Mouse (Mus musculus) heart, adult 9 months (tissue): ENCODE results near the gene Defb22.

Experiments used
- DNase-seq, 2 experiments: peaks; one replicate each; pipeline ENCODE4 v3.0.0; 2022; ENCODE audit warnings: low spot score in 2 of 2

The Defb22 gene

DNA sequence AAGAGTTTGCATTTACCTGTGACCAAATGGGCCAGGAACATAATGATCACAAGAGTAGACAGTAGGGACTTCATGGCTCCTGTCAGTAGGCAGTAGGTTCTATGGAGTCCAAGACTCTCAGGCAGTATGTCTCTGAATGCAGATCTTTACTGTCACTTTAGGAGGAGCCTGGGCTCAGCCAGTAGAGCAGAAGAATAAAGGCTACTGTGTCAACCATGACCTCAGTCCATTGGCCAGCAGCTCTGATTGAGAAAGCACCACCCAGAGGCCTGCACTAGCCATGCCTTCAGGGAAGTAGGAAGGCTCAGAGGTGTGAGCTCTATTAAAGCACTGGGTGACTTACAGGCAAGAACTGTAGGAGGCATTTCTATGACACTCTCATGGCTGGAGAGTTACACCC lies at the start of gene Defb22:
Gene Defb22 (minus strand): TSS at position 101 of the 400 bp plus-strand sequence.
- no peak for DNase-seq

DNA sequence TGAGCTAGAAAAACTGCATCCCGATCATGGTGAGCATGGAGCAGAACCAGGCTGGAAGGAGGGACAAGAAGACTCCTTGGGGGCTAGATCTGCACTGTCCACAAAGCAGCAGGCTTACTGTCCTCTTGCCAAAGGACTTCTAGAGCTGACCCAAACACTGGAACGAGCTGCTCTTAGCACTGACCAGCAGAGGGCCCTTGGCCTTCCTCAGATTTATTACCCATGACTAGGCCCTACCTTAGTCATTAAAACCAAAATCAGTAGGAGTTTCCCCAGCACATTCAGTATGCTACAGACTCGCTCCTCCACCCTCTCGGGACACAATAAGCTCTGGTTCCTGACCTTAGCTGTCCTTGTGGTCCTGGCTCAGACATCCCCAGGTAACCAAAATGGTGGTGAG lies 28.0 kb upstream of the Defb22 start, which contains the start of gene Defb28:
Gene Defb28 (plus strand): TSS at position 275 of the 400 bp plus-strand sequence.
- DNase-seq: no peak

DNA sequence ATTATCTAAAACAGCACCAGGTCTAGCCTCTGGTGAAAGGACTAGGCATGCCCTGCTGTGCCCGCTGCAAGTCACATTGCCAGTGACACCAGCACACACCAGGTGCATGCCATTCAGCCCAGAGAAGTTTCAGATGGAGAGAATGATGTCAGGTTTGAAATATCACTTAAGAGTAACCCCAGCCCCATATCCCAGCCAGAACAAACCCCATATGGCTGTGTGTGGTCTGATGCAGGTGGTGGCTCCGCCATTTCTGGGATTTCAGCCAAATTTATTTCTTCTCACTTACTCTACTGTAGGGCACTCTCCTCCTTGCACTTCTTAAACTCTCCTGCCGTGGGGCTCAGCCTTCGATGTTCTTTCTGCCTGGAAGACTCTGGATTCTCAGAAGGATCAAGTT lies 26.1 kb upstream of the Defb22 start:
- DNase-seq: no peak

DNA sequence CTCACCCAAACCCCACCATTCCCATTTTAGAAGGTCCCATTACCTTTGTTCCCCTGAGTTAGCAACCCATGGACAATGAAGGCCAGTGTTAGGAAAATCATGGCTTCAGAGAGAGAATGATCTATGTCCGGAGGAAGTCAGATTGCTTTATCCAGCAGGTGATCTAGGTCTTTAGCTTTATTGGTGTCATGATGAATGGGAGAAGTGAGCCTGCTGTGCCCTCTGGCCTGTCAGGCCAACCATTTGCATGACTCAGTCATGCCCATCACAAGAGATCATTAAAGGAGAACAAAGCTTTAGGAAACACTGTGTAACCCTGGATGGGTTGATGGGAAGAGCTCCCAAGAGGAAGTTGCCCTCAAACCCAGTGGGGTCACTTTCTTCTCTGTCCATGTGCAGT lies 21.7 kb upstream of the Defb22 start, which contains the start of gene Defb26:
Gene Defb26 (minus strand): TSS at position 101 of the 400 bp plus-strand sequence.
- no peak for DNase-seq

DNA sequence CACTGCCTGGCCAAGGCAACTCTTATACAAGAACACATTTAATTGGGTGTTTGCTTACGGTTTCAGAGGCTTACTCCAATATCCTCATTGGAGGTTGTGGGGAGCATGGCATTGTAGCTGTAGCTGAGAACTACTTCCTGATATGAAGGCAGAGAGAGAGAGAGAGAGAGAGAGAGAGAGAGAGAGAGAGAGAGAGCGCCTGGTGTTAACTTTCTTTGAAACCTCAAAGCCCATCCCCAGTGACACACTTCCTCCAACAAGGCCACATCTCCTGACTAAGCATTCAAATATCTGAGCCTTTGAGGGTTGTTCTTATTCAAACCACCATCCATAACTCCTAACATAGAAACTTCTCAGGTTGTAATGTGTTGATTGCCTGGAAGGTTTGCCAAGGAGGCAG lies 14.0 kb upstream of the Defb22 start:
- DNase-seq: no peak

DNA sequence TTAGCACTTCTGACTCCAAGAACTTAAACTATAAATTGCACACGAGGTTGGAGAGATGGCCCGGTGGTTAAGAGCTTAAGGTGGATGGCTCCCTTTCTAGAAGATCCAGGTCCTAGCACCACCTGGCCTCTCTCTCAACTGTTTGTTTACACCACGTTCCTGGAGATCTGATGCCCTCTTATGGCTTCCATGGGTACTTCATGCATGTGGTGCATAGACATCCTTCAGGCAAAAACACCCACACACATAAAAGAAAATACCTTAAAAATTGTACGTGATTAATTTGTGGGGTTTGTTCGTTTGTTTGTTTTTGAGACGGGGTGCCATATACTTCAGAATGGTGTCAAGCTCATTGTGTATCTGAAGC lies 10.9 kb upstream of the Defb22 start:
- no peak for DNase-seq

DNA sequence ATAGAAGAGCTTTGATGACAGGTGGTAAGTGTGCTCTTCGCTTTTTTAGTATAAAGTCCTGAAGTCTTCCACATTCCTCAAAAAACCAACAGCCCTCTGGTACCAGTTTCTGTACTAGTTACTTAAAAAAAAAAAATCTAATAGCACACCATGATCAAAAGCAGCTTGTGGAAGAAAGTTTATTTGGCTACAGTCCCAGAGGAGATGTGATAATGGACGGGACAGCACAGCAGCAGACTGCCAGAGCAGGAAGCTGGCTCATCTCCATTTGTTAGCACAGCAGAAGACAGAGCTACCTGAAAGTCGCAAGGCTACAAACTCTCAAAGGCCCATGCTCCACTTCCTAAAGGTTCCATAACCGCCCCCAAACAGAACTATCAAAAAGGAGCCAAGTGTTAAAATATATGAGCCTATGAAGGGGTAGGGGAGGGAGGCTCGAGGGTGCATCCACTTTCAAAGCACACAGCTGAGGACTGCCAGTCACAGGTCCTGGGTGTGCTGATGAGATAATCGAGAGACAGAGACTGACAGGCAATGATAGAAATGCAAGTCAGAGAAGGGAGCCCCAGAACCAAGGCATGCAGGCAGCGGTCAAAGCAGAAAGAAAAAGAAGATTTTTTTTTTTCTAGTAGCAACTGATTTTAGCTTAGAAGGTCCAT lies 10.4 kb upstream of the Defb22 start:
- DNase-seq: no peak

DNA sequence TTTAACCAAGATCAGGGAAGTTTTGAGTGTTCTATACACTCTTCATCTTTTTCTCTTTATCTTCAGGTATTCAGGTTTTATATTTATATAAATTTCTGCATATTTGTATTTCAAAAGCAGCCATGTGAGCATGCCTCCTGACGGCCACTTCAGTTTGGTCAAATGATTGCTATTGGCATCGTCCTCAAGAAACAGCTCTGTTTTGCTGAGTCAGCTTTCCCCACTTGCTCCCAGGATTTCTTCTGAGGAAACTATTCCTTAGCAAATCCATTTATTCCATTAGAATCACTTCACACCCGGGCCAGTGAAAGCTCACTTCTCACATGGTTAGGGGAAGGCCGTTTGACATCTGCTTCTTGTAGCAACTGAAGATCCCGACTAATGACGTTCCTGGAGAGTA lies 8.1 kb upstream of the Defb22 start:
- no peak for DNase-seq

DNA sequence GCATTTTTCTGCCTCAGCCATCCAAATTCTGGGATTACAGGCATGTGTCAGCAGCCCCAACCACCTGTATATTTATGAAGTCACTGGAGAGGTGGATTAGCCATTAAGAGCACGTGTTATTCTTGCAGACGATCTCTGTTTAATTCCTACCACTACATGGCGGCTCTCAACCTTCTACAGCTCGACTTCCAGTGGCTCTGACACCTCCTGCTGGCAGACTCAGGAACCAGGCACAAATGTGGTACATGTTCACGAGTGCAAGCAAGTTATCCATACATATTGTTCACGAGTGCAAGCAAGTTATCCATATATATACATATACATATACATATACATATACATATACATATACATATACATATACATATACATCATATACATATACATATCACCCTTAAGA lies 3.2 kb upstream of the Defb22 start:
- DNase-seq: no peak

DNA sequence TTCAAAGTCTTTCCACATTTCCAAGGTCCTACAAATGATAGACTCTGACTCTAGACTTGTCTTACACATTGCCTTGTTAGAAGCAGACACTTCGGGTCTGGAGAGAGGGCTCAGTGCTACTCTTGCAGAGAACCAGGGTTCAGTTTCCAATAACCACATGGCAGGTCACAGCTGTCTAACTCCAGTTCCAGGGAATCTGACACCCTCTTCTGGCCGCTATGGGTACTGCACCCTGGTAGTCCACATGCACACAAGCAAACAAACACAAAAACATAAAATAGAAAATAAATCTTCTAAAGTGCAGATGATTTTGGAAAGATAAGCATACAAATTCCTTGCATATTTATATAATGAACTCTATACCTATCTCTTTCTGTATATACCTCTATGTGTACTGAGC lies 2.9 kb downstream of the Defb22 start:
- no peak for DNase-seq

DNA sequence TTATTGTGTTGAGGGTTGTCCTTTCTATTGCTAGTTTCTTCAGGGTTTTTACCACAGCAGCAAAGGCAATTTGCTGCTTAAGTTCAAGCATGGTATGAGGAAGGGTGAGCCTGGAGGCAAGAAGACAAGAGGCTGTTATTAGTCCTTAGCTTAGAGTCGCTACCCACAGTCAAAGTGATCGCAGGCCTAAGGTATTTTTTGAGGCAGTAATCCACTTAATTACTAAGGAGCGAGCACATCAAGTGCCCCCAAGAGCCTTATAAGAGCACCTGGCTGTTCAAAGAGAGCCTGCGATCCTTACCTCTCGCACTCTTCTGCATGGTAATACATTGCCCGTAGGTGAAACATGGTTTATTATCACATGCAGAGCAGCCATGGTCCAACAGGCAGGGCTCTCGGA lies 8.2 kb downstream of the Defb22 start:
- no peak for DNase-seq

DNA sequence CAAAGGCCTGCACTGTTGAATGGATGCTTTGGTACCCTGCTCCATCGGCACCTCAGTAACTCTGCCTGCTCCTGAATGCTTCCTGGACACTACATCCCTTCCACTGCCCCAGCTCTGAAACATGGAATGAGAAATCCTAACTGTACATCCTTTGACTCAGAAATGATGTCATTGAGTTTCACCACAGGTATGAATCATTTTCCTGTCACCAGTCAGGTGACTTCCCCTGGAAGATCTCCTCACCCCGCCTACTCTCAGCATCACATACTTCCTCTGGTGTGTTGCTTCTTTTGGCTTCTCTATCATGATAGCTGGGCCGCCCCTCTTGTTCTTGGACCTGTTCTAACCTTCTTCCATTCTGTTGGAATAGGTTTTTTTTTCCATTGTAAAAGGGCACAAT lies 9.1 kb downstream of the Defb22 start:
- DNase-seq: no peak

DNA sequence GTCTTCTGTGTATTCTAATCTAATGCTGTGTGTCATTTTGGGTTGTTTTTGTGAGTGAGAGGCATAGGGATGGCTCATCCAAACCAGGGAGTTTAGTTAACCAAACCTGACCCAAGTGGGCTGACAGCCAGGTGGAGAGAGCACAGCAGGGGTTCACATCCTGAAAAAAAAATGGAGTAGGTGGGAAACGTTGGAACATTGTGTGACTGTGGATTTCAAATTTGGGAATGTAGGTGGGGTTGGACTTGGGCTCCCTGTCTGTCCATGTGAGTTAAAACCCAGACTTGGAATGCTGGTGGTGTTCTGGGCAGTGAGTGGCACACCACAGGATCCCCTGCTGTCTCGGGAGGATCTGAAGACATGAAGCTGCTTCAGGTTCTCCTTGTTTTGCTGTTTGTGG lies 13.2 kb downstream of the Defb22 start, which contains the start of gene Defb20:
Gene Defb20 (plus strand): TSS at position 301 of the 400 bp plus-strand sequence.
- DNase-seq: no peak

DNA sequence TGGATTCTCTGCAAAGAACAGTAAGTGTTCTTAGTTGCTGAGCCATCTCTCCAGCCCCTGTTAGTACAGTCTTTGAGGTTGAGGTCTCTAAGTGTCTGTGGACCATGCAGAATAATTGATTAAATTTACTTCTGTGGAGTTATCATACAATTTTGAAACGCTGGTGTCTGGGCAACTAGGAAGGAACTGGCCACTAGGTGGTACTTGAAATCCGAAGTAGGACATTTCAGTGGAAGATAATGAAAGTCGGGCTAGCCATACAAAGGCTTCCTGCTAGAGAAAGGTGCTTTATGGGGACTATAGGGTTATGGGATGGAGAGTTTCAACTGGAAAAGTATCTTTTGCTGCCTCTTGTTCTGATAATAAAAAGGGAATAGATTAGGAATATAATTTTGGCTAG lies 17.5 kb downstream of the Defb22 start:
- no peak for DNase-seq

DNA sequence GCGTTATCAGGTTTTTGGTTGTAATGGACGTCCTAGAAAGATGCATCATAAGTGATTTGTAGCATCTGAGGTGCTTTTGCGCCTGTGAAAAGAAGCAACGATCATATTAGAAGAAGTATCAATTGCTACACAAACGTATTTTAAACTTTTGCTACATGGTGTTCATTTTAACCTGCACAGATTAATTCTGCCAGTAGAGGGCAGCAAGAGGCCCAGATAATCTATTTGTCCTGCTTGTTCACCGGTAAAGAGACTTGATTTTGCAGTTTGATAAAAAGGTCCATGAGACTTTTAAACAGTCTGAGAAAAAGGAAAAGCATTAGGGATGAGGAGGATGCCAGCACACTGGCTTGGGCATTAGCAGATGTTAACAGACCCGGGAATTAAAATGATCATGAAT lies 19.0 kb downstream of the Defb22 start:
- DNase-seq: peak in 1 of 2 experiments; percentile 7

DNA sequence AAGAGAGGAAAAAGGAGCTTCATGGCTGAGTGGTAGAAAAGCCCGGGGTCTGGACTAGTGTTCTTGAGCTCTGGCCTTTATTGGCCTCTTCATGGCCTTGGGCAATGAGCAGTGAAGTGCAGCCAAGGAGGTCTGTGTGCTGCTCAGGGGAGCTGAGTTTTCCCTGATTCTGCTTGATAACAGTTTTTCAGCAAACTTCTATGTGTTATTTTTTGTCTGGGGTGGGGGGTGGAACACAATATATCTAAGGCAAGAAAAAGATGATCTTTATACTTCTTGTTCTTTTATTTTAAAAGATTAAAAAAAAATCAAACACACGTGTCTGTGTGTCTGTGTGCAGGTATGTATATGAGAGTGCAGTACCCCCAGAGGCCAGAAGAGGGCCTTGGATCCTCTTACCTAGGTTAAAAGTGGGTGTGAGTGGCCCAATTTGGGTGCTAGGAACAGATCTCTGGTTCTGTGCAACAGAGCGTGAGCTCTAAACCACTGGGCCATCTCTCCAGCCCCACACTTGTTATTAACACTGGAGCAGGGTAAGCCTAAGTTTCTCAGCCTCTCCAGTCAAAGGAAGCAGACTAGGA lies 25.3 kb downstream of the Defb22 start, which contains the start of gene Defb23:
Gene Defb23 (minus strand): TSS at position 51 of the 581 bp plus-strand sequence.
- DNase-seq: no peak

DNA sequence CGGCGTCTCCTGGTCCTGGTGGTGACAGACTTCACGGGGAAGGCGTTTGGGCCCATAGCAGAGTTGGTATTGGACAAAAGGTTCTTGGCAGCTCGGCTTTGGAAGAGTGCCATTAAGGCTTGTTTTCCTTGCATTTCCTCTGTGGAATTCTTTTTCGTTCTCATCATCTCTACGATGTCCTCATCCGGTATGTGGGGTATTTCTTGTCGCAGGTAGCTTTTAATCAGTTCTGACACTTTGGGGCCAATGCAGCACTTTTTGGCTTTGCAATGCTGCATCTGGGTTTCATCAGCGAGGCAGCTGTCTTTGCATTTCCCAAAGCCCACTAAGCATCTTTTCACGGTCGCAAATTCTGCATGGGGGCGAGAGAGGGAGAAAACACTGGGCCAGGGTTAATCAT lies 30.7 kb downstream of the Defb22 start:
- no peak for DNase-seq

DNA sequence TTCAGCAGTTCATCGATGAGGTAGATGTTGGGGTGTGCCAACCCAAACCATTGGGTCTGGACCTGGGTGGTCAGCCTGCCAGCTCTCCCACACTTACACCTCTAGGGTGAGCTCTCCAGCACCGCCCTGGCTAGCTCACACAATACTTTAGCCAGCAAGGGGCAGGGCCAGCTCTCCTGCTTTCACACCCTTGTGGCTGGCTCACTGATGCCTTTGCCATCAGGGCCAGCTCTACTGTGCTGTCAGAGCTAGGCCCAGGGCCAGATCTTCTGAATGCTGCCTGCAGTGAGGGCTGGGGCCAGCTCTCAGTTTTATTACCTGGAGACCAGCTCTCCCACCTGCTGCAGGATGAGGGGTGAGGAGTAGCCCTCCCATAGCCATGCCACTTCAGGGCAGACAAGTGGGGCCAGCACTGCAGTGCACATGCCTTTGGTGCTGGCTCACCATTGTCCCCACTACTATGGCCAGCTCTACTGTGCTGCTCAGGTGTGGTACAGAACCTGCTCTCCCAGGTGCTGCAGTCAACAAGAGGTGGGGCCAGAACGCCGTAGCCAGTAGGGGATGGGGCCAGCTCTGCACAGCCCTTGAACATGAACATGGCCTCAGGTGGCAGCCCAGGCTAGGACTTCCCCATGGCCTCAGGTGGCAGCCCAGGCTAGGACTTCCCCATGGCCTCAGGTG lies 37.7 kb downstream of the Defb22 start:
- peak; percentile 23 to 35 for DNase-seq

DNA sequence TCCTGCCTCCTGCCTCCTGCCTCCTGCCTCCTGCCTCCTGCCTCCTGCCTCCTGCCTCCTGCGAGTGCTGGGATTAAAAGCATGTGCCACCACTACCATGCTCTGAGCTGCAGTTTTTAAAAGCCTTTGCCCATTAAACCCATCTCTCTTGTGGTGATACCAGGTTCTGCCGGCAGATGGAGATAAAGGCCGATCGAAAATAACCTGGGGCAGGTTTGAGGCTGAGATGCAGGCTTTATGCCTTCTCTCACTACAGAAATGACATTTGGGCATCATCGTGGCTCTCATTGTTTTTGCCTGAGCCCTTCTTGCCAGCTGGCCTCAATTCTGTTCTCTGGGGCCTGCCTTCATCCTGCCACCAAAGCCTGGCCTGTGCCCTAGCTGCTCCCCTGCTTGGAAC lies 39.7 kb downstream of the Defb22 start:
- DNase-seq: no peak

DNA sequence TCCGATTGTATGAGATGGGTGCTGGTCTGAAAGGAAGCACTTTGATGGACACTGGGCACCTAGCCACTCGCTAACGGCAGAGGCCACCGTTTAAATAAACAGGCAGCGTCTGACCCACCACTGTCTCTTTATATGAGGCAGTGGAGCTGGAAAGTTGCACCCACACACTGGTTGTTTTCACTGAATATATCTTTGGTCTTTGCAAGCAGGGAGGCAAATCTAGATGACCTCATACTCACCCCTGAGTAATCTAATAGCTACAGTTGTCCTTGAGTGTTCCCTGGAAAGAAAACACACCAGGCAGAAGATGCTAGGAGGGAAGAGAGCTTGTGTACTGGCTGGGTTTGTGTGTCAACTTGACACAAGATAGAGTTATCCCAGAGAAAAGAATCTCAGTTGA lies 42.5 kb downstream of the Defb22 start:
- no peak for DNase-seq

DNA sequence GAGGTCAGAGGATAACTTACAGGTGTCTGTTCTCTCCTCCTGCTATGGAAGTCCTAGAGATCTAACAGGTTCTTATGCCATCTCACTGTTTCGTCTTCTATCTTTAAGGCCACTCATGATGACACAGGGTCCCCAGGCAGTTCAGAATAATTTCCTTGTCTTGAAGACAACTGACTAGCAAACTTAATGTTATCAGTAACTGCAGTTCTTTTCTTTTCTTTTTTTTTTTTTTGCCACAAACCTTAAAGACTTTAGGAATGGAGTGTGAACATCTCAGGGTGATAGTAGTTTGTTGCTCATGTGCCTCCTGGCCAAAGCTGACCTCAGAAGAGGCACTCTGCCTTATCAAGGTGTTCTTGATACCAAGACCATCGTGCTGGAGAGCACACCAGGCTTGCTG lies 43.3 kb downstream of the Defb22 start:
- no peak for DNase-seq

DNA sequence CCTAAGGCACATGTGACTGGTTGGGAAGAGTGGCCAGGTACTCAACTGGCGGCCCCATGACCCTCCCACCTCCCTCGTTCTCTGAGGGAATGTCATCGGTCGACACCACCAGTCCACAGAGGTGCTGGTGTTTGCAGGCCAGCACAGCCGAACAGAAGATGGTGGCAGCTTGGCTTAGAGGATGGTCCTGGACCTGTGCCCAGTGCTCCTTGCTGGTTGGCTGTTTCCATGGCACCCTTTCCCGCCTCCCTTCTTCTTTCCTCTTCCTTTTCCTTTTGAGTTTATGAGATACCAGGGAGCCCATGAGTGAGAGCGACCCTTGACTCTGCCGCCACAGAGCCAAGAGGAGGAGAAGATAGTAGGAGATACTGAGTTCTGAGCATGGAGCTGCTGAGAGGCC lies 46.7 kb downstream of the Defb22 start:
- no peak for DNase-seq

DNA sequence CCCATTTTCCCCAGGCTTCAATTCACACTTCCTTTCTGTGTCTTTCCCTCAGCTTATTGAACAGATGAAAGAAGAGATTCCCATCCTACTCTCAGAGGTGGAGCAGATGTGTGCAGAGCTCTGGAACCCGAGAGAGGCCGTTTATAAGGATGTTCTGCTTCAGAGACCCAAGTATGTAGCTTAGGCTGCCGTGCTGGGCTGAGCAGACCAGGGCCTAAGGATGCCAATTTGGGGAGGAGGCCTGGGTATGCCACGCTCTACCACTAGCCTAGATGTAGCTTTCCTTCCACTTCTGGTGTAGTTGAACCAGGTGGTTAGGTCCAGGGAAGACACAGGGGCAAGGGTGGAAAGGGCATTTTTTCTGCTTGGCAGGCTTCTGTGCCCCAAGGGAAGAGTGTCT lies 47.6 kb downstream of the Defb22 start:
- no peak for DNase-seq
